Mouse (Mus musculus) frontal cortex, adult (tissue): ENCODE measurements at regions not wholly inside any gene's neighbourhood (a gene's known extent, or its start where the extent isn't known, plus 50 kb on each side); places are given as distances from the start of the nearest gene placed in this dataset.

Experiments used
- ATAC-seq: cut with Nextera tagmentation; 2 replicates; pipeline ENCODE4 v1.9.2; 2017; ENCODE audit warnings: mild to moderate bottlenecking, moderate library complexity, mixed read lengths; ENCODE audit not compliant: low TSS enrichment

- no peak for ATAC-seq
These were observed 390.4 kb downstream of the Poteg start for GRCm38 (mm10) chr8:27837903-27838302.

GRCm38 (mm10) chr8:27866468-27866995, 419.1 kb downstream of the Poteg start:
- no peak for ATAC-seq

- ATAC-seq, result peak; percentile 98
These were observed 421.1 kb downstream of the Poteg start for GRCm38 (mm10) chr8:27868591-27868990.

GRCm38 (mm10) chr8:27877691-27878264, 430.3 kb downstream of the Poteg start:
- no peak for ATAC-seq

- ATAC-seq, result no peak
These were observed 441.8 kb downstream of the Poteg start for GRCm38 (mm10) chr8:27889292-27889691.

- ATAC-seq, result peak; percentile 70; the same call in 1 of the 2 replicates
These were observed 446.9 kb downstream of the Poteg start for GRCm38 (mm10) chr8:27894325-27894724.

GRCm38 (mm10) chr8:27900115-27900514, 452.6 kb downstream of the Poteg start:
- ATAC-seq, result no peak

GRCm38 (mm10) chr8:27903796-27904195, 456.3 kb downstream of the Poteg start:
- ATAC-seq, result no peak

GRCm38 (mm10) chr8:27909347-27909945, 462.0 kb downstream of the Poteg start:
- ATAC-seq, result no peak

- no peak for ATAC-seq
These were observed 491.4 kb downstream of the Poteg start for GRCm38 (mm10) chr8:27938559-27939492.

GRCm38 (mm10) chr8:27955000-27955399, 507.5 kb downstream of the Poteg start:
- no peak for ATAC-seq

- ATAC-seq, result no peak
These were observed 533.5 kb downstream of the Poteg start for GRCm38 (mm10) chr8:27980920-27981319.

GRCm38 (mm10) chr8:27981769-27982168, 534.3 kb downstream of the Poteg start:
- ATAC-seq, result no peak

GRCm38 (mm10) chr8:28012849-28013248, 565.4 kb downstream of the Poteg start:
- ATAC-seq, result no peak
